ENCODE assay signal across 8 mouse cellular contexts in genomic region chr6:7692451-7692850, GRCm38 (mm10). TPM values are rescaled to one million over a fixed set of nuclear protein-coding genes. Genes with fewer than 3 reads are reported as not detected.
DNase-seq lines count a peak whose midpoint lies in the region; ATAC-seq and TF ChIP-seq lines count a peak whose summit lies in the region.

No protein-coding gene starts in this region.

- intact Hi-C loops in left cerebral cortex, adult 2 months (cut with DNase I): loop anchor here (5.0 kb wide), 1 partner anchor 815 kb away; the partner anchor contains the start of gene Glcci1

- no peaks in the 10 kb centered on the region for H3K9me3 ChIP-seq in erythroblast, embryonic 14.5 days (ENCODE audit: control insufficient read depth, low read length)
- H3K9me3 ChIP-seq in intestine, postnatal 0 days (ENCODE audit: control insufficient read depth): no peaks in the 10 kb centered on the region
- H3K9me3 ChIP-seq in midbrain, embryonic 14.5 days (ENCODE audit: control insufficient read depth, low read length): no peaks in the 10 kb centered on the region

- H3K9ac ChIP-seq in intestine, postnatal 0 days (ENCODE audit: low read depth, low read length): peak overlapping the region; percentile 59
- peak overlapping the region; percentile 73 for H3K9ac ChIP-seq in midbrain, embryonic 14.5 days (replicated peaks; ENCODE audit: low read length)

- peaks cover 37% of the 10 kb centered on the region for H3K36me3 ChIP-seq in erythroblast, embryonic 14.5 days (ENCODE audit: control insufficient read depth)
- no peaks in the 10 kb centered on the region for H3K36me3 ChIP-seq in intestine, postnatal 0 days (ENCODE audit: control insufficient read depth, insufficient read depth)
- no peaks in the 10 kb centered on the region for H3K36me3 ChIP-seq in midbrain, embryonic 14.5 days (ENCODE audit: control insufficient read depth, insufficient read depth, low read length)

- DNase-seq in left cerebral cortex, adult 2 months (ENCODE audit: extremely low spot score in 1 of 2, low spot score in 2 of 2): no peak
- no peak for DNase-seq in left cerebral cortex, adult 11 months (ENCODE audit: low spot score)
- DNase-seq in adipocyte (ENCODE audit: low spot score): peak; percentile 62
- peak; percentile 71 for DNase-seq in midbrain, embryonic 14.5 days
- no peak for DNase-seq in thymus, postnatal 4 days
- no peak for DNase-seq in layer of hippocampus, adult 9-10 months (ENCODE audit: low spot score)

- peak overlapping the region; percentile 70 for H3K27ac ChIP-seq in left cerebral cortex, adult 2 months
- no peak overlapping the region for H3K27ac ChIP-seq in intestine, postnatal 0 days (ENCODE audit: low read depth, low read length)
- peak overlapping the region; percentile 41; the same call in 1 of the 2 replicates for H3K27ac ChIP-seq in midbrain, embryonic 14.5 days (replicated peaks; ENCODE audit: low read depth, low read length)

- peak overlapping the region; percentile 91 for H3K4me3 ChIP-seq in left cerebral cortex, adult 2 months
- H3K4me3 ChIP-seq in erythroblast, embryonic 14.5 days (replicated peaks): peak overlapping the region; percentile 95
- H3K4me3 ChIP-seq in intestine, postnatal 0 days (ENCODE audit: low read depth, low read length): peak overlapping the region; percentile 63
- peak overlapping the region; percentile 74 for H3K4me3 ChIP-seq in midbrain, embryonic 14.5 days (replicated peaks; ENCODE audit: low read depth, low read length)

- H3K27me3 ChIP-seq in erythroblast, embryonic 14.5 days (ENCODE audit: control insufficient read depth): no peaks in the 10 kb centered on the region
- no peaks in the 10 kb centered on the region for H3K27me3 ChIP-seq in intestine, postnatal 0 days (replicated peaks; ENCODE audit: control insufficient read depth, insufficient read depth, low read length)
- no peaks in the 10 kb centered on the region; the same call in 1 of the 2 replicates for H3K27me3 ChIP-seq in midbrain, embryonic 14.5 days (ENCODE audit: control insufficient read depth, insufficient read depth, low read length)

- WGBS in intestine, postnatal 0 days: under 1% methylated on average over 12 of the region's 12 CpGs
- WGBS in midbrain, embryonic 14.5 days: 1% methylated on average over 12 of the region's 12 CpGs

- H3K4me2 ChIP-seq in intestine, postnatal 0 days (replicated peaks; ENCODE audit: low read depth): peak overlapping the region; percentile 98
- peak overlapping the region; percentile 89 for H3K4me2 ChIP-seq in midbrain, embryonic 14.5 days (ENCODE audit: low read length)

- H3K4me1 ChIP-seq in erythroblast, embryonic 14.5 days (ENCODE audit: control insufficient read depth): peaks cover 87% of the 10 kb centered on the region
- H3K4me1 ChIP-seq in intestine, postnatal 0 days (replicated peaks; ENCODE audit: control insufficient read depth, insufficient read depth, low read length): no peaks in the 10 kb centered on the region
- 0 out of 2 replicates have a peak, but pooled peaks cover 5% of the 10 kb centered on the region for H3K4me1 ChIP-seq in midbrain, embryonic 14.5 days (ENCODE audit: control insufficient read depth, insufficient read depth, low read length)

- no peak for TF ChIP-seq CTCF in left cerebral cortex, adult 2 months (IDR thresholded peaks at IDR 0.05)
- TF ChIP-seq CTCF in intestine, postnatal 0 days (IDR thresholded peaks at IDR 0.05; ENCODE audit: low read depth): no peak

- ATAC-seq in intestine, postnatal 0 days: peak; percentile 31
- peak; percentile 67 for ATAC-seq in midbrain, embryonic 14.5 days (ENCODE audit: low FRiP score, low TSS enrichment)

RNA-seq across cellular contexts. Expression of gene Asns, which starts 0.6 kb away (rescaled TPM):
- total RNA-seq in left cerebral cortex, adult 2 months (2021): 100 to 1,000 TPM; 100 to 108 TPM
- polyA plus RNA-seq in erythroblast, embryonic 14.5 days (2012): 3.5 and 4.7 TPM in 2 replicates
- polyA plus RNA-seq in intestine, postnatal 0 days (2015; fragmentation: Nextera tagmentation; extraction: Ambion mirVana): 25.6 and 25.8 TPM in 2 replicates
- polyA plus RNA-seq in midbrain, embryonic 14.5 days (2014; fragmentation: Nextera tagmentation; extraction: Ambion mirVana): 77.9 and 92.0 TPM in 2 replicates

Comparison
In these comparisons a context has a peak if more than half of its experiments do, and no peak if none do; other contexts are left out.
1. DNase-seq: peak in adipocyte (single experiment) and midbrain, embryonic 14.5 days (single experiment); none in left cerebral cortex, adult 2 months (0 of 2), left cerebral cortex, adult 11 months (single experiment), thymus, postnatal 4 days (single experiment) and layer of hippocampus, adult 9-10 months (single experiment).
2. Peak in every context shown above with its lines, with median percentiles within 50 percentile points of each other: H3K4me3 ChIP-seq.